Mouse (Mus musculus) neural tube, embryonic 12.5 days (tissue): ENCODE measurements around the gene Dclre1c. TPM values are rescaled to one million over a fixed set of nuclear protein-coding genes. Genes with fewer than 3 reads are reported as not detected.

ENCODE experiments used
- ATAC-seq: fragments of 200-750 bp; cut with Nextera tagmentation; 2 replicates; pipeline ENCODE4 v1.8.0; 2017; ENCODE audit warnings: low read depth, mild to moderate bottlenecking, moderate TSS enrichment, moderate library complexity; ENCODE audit not compliant: low FRiP score
- H3K27ac ChIP-seq: fragments of 300-500 bp; sonication (generic); 2 replicates; pipeline ENCODE4 v1.5.1; 2016
- H3K27me3 ChIP-seq: fragments of 300-500 bp; sonication (generic); replicated peaks from 2 replicates; pipeline ENCODE4 v1.6.1; 2016; ENCODE audit warnings: mild to moderate bottlenecking
- H3K36me3 ChIP-seq: fragments of 300-500 bp; sonication (generic); 2 replicates; pipeline ENCODE4 v1.6.1; 2016; ENCODE audit warnings: mild to moderate bottlenecking
- H3K4me1 ChIP-seq: fragments of 300-500 bp; sonication (generic); 2 replicates; pipeline ENCODE4 v1.6.1; 2016
- H3K4me2 ChIP-seq: fragments of 300-500 bp; sonication (generic); replicated peaks from 2 replicates; pipeline ENCODE4 v1.6.1; 2016; ENCODE audit warnings: mild to moderate bottlenecking
- H3K4me3 ChIP-seq: fragments of 300-500 bp; sonication (generic); 2 replicates; pipeline ENCODE4 v1.5.1; 2016
- H3K9ac ChIP-seq: fragments of 300-500 bp; sonication (generic); 2 replicates; pipeline ENCODE4 v1.6.1; 2016; ENCODE audit warnings: mild to moderate bottlenecking
- H3K9me3 ChIP-seq: fragments of 300-500 bp; sonication (generic); 2 replicates; pipeline ENCODE4 v1.6.1; 2016; ENCODE audit warnings: mild to moderate bottlenecking
- WGBS: fragments of 180-500 bp; shearing (Covaris S2); methylation state at CpG from one replicate; pipeline ENCODE4 v1.1.7; 2016; 5-methylcytosine and 5-hydroxymethylcytosine counted together
- polyA plus RNA-seq: library from polyadenylated mRNA; unstranded; fragments of >200 nt; fragmentation: Nextera tagmentation; extraction: Ambion mirVana; gene quantifications from 2 replicates; pipeline ENCODE4 v1.2.1, GENCODE M21; 2016

The Dclre1c gene
- polyA plus RNA-seq, 1 experiment from 2014 or later, result 8.5 TPM

DNA sequence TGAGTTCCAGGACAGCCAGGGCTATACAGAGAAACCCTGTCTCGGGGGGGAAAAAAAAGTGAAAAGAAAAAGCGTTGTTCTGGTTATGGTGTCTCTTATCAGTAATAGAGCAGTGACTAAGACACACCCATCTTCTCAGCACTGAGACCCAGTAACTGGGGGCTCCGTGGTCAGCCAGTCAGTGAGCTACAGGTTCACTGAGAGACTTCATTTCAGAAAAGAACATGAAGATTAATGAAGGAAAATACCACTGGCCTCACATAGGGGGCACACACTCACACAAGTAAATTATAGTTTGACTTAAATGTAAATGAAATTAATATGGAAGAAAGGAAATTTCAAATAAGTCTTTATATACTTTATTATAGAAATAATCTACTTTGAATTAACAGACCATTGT lies 56.3 kb downstream of the Dclre1c start:
- H3K9ac ChIP-seq, result no peak overlapping the region
- no peak overlapping the region for H3K27ac ChIP-seq
- no peak overlapping the region for H3K4me3 ChIP-seq
- no peaks in the 10 kb centered on the region for H3K9me3 ChIP-seq
- H3K4me2 ChIP-seq, result no peak overlapping the region
- ATAC-seq, result no peak
- H3K27me3 ChIP-seq, result no peaks in the 10 kb centered on the region
- WGBS, result 80% methylated on average over 3 of the region's 3 CpGs
- 0 out of 2 replicates have a peak, but pooled peaks cover 3% of the 10 kb centered on the region for H3K4me1 ChIP-seq
- no peaks in the 10 kb centered on the region for H3K36me3 ChIP-seq

DNA sequence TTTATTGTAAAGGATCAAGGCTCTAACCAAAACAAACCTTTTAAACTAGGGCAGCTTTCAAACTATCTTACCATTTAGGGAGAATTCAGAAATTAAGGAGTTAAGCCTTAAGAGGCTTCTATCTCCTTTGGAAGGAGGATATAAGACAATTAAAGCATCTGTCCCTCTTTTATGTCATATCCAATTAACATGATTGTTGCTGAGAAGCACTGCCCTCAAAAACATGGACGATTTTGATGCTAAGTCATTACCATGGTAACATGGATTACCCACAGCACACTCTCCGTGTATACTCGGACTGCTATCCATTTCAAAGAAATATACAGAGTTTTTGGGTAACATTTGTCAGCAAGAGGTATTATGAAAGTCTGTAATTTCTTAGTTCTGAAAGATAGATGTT lies 65.9 kb downstream of the Dclre1c start:
- H3K36me3 ChIP-seq, result peaks cover 49% of the 10 kb centered on the region
- H3K9ac ChIP-seq, result no peak overlapping the region
- no peaks in the 10 kb centered on the region for H3K27me3 ChIP-seq
- no peaks in the 10 kb centered on the region for H3K9me3 ChIP-seq
- WGBS, result 90% methylated on average over 3 of the region's 3 CpGs
- no peak overlapping the region for H3K27ac ChIP-seq
- H3K4me3 ChIP-seq, result no peak overlapping the region
- no peaks in the 10 kb centered on the region for H3K4me1 ChIP-seq
- no peak for ATAC-seq
- no peak overlapping the region for H3K4me2 ChIP-seq

- H3K4me1 ChIP-seq, result no peaks in the 10 kb centered on the region
- no peaks in the 10 kb centered on the region for H3K27me3 ChIP-seq
- ATAC-seq, result no peak
- no peak overlapping the region for H3K9ac ChIP-seq
- no peak overlapping the region for H3K4me3 ChIP-seq
- 92% methylated on average over 3 of the region's 3 CpGs for WGBS
- H3K4me2 ChIP-seq, result no peak overlapping the region
- no peak overlapping the region for H3K27ac ChIP-seq
- H3K9me3 ChIP-seq, result no peaks in the 10 kb centered on the region
- H3K36me3 ChIP-seq, result peaks cover 72% of the 10 kb centered on the region
Measured at GRCm38 (mm10) chr2:3493833-3494409, 70.0 kb downstream of the Dclre1c start.

- WGBS, result 96% methylated on average over 6 of the region's 6 CpGs
- H3K36me3 ChIP-seq, result peaks cover 45% of the 10 kb centered on the region
Measured at GRCm38 (mm10) chr2:3499543-3499942, 75.6 kb downstream of the Dclre1c start.

GRCm38 (mm10) chr2:3500886-3501285 lies 77.0 kb downstream of the Dclre1c start:
- Histone ChIP-seq H3K4me3 (no peak overlapping the region), H3K9me3 (no peaks in the 10 kb centered on the region), H3K9ac (no peak overlapping the region), H3K27ac (no peak overlapping the region), H3K4me1 (no peaks in the 10 kb centered on the region), H3K27me3 (no peaks in the 10 kb centered on the region), H3K36me3 (peaks cover 46% of the 10 kb centered on the region), H3K4me2 (no peak overlapping the region)
- ATAC-seq, result no peak
- 96% methylated on average over 5 of the region's 5 CpGs for WGBS

More at GRCm38 (mm10) chr2:3499543-3499942, 75.6 kb downstream of the Dclre1c start:
- Histone ChIP-seq H3K4me2 (no peak overlapping the region), H3K4me3 (no peak overlapping the region), H3K9ac (no peak overlapping the region), H3K9me3 (no peaks in the 10 kb centered on the region), H3K4me1 (no peaks in the 10 kb centered on the region), H3K27ac (no peak overlapping the region), H3K27me3 (no peaks in the 10 kb centered on the region)
- no peak for ATAC-seq

DNA sequence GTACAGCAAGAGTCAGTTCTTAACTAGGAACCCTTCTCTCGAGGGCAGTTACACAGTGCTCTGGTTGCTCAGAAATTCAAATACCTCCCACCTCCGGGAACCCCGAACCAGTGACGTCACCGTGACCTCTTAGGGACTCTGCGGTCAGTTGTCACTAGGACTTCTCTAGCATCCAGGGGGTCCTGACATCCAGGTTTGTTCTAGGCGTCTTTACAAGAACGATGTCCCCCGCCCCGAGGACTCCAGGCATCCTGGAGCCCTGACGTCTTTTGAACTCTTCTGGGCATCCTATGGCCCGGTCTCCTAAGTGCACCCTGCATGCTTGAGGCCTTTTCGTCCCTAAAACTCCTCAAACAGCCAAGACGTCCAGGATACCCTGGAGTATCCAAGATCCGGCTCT lies 88.1 kb downstream of the Dclre1c start:
- Histone ChIP-seq H3K4me1 (peaks cover 8% of the 10 kb centered on the region), H3K27ac (peak overlapping the region; percentile 60; the same call in 1 of the 2 replicates), H3K9me3 (no peaks in the 10 kb centered on the region), H3K4me3 (peak overlapping the region; percentile 72), H3K9ac (peak overlapping the region; percentile 88), H3K27me3 (no peaks in the 10 kb centered on the region), H3K36me3 (peaks cover 24% of the 10 kb centered on the region), H3K4me2 (peak overlapping the region; percentile 79)
- under 1% methylated on average over 15 of the region's 15 CpGs for WGBS
- no peak; the same call in 1 of the 2 replicates for ATAC-seq

DNA sequence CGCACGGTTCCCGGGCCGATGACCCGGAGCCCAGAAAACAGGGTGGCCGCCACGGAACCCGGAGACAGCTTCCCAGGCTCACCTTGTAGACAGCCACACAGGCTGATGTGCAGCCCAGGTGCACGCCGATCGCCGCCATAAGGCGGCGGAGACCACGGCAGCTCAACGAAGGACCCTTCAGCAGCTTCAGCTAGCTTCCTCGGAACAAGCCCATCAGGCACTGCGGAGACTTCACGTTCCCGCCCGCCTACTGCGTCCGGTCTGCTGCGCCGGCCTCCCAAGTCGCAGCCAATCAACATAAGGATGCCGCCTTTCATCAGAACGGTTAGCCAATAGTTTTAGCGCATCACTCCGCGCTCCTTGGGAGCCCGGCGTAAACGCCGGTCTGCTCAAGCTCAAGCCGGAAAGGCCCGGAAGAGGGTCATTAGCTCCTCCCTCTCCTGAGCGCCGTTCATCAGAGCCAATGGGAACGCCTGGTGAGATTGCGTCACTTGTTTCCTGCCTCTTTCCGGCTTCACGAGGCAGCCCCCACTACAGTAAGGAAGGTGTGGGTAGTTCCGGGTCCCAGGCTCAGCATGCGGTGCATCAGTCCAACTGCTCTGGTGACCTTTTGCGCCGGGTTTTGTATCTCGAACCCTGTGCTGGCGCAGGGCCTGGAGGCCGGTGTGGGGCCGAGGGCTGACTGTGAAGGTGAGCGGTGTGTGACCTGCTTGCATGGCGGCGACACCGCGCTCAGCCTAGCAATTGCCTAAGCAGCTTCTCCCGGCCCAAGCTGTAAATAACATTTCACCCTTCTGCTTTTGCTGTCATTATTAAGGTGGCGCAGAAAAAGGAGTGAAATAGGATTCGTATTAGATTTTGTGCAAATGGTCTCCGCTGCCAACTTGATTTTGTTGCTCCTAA lies 88.9 kb downstream of the Dclre1c start, which contains the start of the genes Gm45902, Hspa14 and Cdnf:
Gene Gm45902, minus strand, starts transcription at position 239 of the 903 bp plus-strand sequence.
Gene Hspa14, minus strand, starts transcription at position 263 of the 903 bp plus-strand sequence.
Gene Cdnf, plus strand, starts transcription at position 479 of the 903 bp plus-strand sequence.
- peaks cover 17% of the 10 kb centered on the region for H3K36me3 ChIP-seq
- peak; percentile 100 for ATAC-seq
- H3K4me3 ChIP-seq, result peak within 1 kb of the TSS; percentile 72
- no peaks in the 10 kb centered on the region for H3K9me3 ChIP-seq
- H3K9ac ChIP-seq, result peak within 1 kb of the TSS; percentile 88
- WGBS, result under 1% methylated on average over 60 of the region's 60 CpGs
- H3K4me1 ChIP-seq, result peaks cover 8% of the 10 kb centered on the region
- H3K27me3 ChIP-seq, result no peaks in the 10 kb centered on the region
- peak within 1 kb of the TSS; percentile 79 for H3K4me2 ChIP-seq
- H3K27ac ChIP-seq, result peak within 1 kb of the TSS; percentile 60

Other genes starting within 250 kb of the Dclre1c start
- 55.4 and 57.9 TPM in 2 replicates for gene Nmt2, start 139.9 kb upstream of the Dclre1c start, polyA plus RNA-seq
- gene Rpp38, start 91.5 kb upstream of the Dclre1c start, polyA plus RNA-seq, result 12.3 and 13.8 TPM in 2 replicates
- 1.1 TPM in 1 of 2 replicates, not detected in the other for gene Acbd7, start 88.0 kb upstream of the Dclre1c start, polyA plus RNA-seq
- not detected in 2 replicates for gene Olah, start 26.9 kb upstream of the Dclre1c start, polyA plus RNA-seq
- gene Meig1, start 1.5 kb upstream of the Dclre1c start, polyA plus RNA-seq, result 0.52 and 1.1 TPM in 2 replicates
- gene Suv39h2, start 50.9 kb downstream of the Dclre1c start, polyA plus RNA-seq, result 26.1 and 27.7 TPM in 2 replicates
- gene Gm45902, start 88.7 kb downstream of the Dclre1c start, polyA plus RNA-seq, result 9.0 and 9.3 TPM in 2 replicates
- 82.9 and 84.2 TPM in 2 replicates for gene Hspa14, start 88.7 kb downstream of the Dclre1c start, polyA plus RNA-seq
- gene Cdnf, start 88.9 kb downstream of the Dclre1c start, polyA plus RNA-seq, result 0.08 and 0.23 TPM in 2 replicates
- gene Fam107b, start 146.4 kb downstream of the Dclre1c start, polyA plus RNA-seq, result 41.1 and 51.8 TPM in 2 replicates